Mouse (Mus musculus): Measurements from ENCODE around the gene B4galnt1. TPM values are rescaled to one million over a fixed set of nuclear protein-coding genes. Genes with fewer than 3 reads are reported as not detected.
"Not testable (repeated sequence)": the region's sequence is repeated elsewhere in the genome, so short reads cannot be mapped to it uniquely, and the experiment has no call there.

Gene B4galnt1
- polyA plus RNA-seq, 3 experiments from 2014 or later: 181 to 204 (median 188) TPM

- ATAC-seq: no peak
These were observed 24.8 kb downstream of the B4galnt1 start, which contains the start of gene Arhgef25 for GRCm38 (mm10) chr10:127189651-127190381. Gene Arhgef25 (minus strand): TSS chr10:127190083.

GRCm38 (mm10) chr10:127190398-127191190 lies 25.6 kb downstream of the B4galnt1 start:
- ATAC-seq: no peak

GRCm38 (mm10) chr10:127191191-127192056 lies 26.4 kb downstream of the B4galnt1 start:
- no peak for ATAC-seq

DNA sequence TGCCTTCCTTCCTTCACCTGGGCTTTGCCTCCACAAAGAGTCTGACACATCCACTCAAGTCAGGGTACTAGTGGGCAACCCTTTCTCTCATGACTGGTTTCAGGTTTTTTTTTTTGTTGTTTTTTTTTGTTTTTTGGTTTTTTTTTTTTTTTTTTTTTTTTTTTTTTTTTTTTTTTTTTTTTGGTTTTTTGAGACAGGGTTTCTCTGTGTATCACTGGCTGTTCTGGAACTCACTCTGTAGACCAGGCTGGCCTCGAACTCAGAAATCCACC lies 27.0 kb downstream of the B4galnt1 start:
- not testable (repeated sequence) for ATAC-seq

GRCm38 (mm10) chr10:127193011-127193410 lies 28.0 kb downstream of the B4galnt1 start:
- ATAC-seq: no peak

DNA sequence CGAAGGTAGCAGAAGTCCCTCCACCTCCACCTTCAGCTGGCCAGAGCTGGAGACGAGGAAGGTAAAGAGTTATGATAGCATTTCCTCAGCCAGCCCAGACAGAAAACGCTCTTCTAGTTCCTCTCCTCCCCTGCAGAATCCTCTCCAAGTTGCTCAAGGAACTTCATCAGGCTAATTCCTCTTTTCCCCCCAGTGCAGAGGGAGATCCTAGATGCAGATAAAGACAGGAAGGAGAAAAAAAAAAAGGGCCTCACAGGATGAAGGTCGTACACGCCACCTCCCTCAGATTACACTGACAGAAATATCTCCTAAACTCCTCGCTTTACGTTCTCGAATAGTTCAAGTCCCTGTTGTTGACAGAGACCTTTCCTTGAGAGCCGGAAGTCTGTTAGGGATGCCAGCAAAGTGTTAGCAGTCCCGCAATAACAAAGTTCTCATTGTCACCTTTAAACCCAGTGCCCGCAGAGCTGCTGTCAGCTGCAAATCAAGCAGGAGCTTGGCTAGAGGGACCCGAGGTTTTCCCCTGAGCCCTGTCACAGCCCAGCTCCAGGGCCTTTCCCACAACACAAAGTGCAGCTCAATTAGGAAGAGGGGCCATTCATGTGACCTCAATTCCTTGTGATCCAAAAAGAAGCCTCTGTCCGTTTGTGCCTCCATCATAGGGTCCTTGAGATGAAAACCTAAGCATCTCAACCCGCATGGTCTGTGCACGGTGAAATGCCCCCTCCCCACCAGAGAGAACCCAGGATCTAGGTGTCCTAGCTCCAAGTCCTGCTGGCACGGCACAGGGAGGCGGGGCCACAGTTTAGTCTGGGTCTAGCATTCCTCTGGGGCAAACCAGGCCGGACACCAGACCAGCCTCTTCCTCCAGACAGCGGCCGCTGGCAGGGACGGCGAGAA lies 29.7 kb downstream of the B4galnt1 start:
- peak; percentile 49 for ATAC-seq

DNA sequence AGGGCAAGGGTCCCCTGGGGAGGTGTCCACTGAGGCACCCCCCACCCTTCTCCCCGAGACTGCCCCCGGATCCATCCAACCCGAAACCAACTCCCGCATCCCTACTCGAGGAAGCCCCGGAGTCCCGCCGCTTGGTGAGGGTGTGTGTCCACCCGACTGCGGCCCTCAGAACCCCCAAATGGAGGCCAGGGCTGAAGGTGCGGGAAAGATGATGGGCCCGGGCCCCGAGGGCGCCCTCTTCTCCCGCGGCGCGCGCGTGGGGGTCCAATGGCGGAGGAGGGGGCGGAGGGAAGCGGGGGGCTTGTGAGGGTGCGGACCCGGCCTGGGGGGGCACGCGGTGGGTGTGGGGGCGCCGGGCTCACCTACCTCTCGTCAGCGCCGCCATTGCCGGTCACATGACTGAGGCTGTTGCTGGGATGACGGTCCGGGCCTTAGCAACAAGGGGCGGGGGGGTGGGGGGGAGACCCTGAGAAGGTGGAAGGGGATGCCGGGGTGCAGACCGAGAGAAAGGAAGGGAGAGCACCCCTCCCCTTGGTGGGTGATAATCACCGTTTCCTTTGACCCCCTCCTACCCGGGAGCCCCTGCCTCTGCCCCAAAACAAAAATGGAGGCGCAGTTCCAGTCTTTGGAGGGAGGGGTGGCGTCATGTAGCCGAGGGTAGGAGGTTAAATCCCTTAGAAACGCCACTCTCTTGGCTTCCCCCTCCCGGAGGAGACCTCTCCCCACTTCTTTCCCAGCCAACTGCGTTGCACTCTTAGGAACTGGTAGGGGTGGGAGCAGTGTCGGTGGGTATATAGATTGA lies 30.5 kb downstream of the B4galnt1 start, which contains the start of gene Dtx3:
Gene Dtx3, minus strand, starts transcription at position 401 of the 802 bp plus-strand sequence.
- ATAC-seq: peak; percentile 52

DNA sequence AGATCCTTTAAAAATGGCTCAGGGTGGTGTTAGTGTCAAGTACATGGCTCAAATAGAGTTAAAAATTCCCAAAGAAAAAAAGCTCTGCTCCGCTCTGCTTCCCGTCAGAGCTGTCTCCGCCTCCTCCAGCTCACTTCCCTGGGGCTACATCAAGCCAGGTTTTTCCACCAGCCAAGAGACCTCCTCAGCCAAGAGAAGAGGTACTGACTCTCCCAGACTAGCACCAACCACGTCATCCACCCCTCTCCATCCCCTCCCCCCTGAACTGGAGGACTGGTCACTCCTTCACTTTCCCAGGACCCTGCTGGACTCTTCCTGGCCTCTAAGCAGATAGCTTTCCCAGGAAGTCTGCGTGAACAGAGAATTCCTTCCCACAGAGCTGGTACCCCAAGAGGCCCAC lies 31.4 kb downstream of the B4galnt1 start:
- ATAC-seq: no peak

GRCm38 (mm10) chr10:127197104-127197503 lies 32.1 kb downstream of the B4galnt1 start:
- ATAC-seq: no peak

DNA sequence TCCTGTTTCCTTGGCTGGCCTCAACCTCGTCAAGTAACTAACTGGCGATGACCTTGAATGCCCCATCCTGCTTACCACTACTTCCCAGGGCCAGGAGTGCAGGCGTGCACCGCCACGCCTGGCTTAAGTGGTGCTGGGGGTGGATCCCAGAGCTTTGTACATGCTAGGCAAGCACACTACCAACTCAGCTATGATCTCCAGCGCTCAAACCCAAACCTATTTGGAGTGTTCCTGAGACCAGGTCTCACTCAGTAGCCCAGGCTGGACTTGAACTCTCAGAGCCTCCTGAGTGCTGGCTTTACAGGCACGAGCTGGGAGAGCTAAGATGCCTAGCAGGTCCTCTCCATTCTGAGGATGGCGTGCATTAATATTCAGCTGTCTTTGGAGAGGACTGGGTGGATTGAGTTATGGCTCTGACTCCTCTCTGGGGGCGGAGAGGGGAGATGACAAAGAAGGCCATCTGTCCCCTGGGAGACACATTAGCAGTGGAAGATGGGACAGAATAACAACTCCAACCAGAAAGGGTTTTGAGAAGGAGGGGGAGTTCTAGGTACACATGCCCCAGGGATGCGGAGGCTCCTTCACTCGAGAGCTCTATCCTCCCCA lies 32.6 kb downstream of the B4galnt1 start:
- no peak for ATAC-seq

GRCm38 (mm10) chr10:127198492-127198891 lies 33.5 kb downstream of the B4galnt1 start:
- no peak for ATAC-seq

- ATAC-seq: no peak
These were observed 34.0 kb downstream of the B4galnt1 start for GRCm38 (mm10) chr10:127199068-127199467.

GRCm38 (mm10) chr10:127199474-127199873 lies 34.4 kb downstream of the B4galnt1 start:
- ATAC-seq: no peak

DNA sequence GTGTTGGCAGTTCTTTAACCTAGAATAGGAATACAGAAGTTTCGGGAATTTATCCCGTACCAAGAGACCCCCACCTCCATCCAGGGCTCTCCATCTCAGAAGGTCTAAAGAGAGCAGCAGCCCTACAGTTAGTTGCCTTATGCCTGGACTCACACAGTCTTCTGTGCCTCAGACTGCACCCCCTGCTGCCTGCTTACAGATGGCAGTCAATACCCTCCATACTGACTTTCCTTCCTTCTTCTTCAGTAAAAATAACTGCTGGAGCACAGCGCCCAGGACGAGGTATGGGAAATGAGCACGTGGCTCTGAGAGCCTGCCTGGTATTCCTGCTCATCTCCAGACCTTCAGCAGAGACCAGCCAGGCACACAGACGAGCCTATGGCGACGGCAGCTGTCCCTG lies 35.3 kb downstream of the B4galnt1 start:
- no peak for ATAC-seq

DNA sequence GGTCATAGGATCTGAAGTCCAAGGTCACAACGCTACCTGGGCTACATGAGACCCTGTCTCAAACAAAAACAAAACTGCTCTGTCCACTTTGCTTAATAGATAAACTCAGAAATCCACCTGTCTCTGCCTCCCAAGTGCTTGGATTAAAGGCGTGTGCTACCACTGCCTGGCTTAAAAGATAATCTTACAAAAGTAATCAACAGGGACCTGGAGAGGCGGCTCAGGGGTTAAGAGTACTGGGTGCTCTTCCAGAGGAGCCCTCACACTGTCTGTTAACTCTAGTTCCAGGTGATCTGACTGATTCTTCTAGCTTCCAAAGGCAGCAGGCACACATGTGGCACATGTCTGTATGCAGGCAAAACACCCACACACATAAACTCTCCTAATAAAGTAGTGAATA lies 38.1 kb downstream of the B4galnt1 start:
- no peak for ATAC-seq

DNA sequence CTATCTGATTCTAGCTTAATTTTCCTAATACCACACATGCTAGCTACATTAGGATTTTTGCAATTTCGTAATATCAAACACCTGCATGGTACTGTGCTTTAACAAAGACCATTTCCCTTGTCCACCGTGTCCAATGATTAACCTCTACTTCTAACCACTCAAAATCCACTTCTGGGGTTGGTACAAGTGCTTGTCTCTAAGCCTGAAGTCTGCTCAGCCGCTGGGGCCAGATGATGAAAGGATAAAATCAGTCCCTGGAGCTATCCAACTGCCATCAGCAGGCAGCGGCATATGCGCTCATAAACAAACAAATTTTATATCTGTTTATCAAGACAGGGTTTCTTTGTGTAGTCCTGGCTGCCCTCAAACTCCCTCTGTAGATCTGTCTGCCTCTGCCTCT lies 39.6 kb downstream of the B4galnt1 start:
- no peak for ATAC-seq

- ATAC-seq: no peak
These were observed 40.3 kb downstream of the B4galnt1 start for GRCm38 (mm10) chr10:127205373-127205772.

- no peak for ATAC-seq
These were observed 43.9 kb downstream of the B4galnt1 start for GRCm38 (mm10) chr10:127208921-127209320.

GRCm38 (mm10) chr10:127209928-127210570 lies 45.0 kb downstream of the B4galnt1 start:
- ATAC-seq: no peak

GRCm38 (mm10) chr10:127210961-127211405 lies 46.0 kb downstream of the B4galnt1 start:
- ATAC-seq: peak; percentile 40

Measured in inflammation-experienced regulatory T-cells, adult 6 months (primary cell).